ENCODE assay signal across 16 mouse cellular contexts in genomic region chr3:101350406-101350805, GRCm38 (mm10). TPM values are rescaled to one million over a fixed set of nuclear protein-coding genes. Genes with fewer than 3 reads are reported as not detected.
DNase-seq lines count a peak whose midpoint lies in the region; ATAC-seq lines count a peak whose summit lies in the region.
"Had no signal": no experiment of that assay in that cellular context is flagged by ENCODE, and none has a peak within 500 bp of the region (broad histone marks: within the 10 kb centered on the region; RNA-seq: fewer than 3 reads in every experiment).

No protein-coding gene starts in this region.

- no peaks in the 10 kb centered on the region for H3K27me3 ChIP-seq in hindbrain, embryonic 13.5 days
- no peaks in the 10 kb centered on the region for H3K27me3 ChIP-seq in hindbrain, embryonic 11.5 days (ENCODE audit: control insufficient read depth, insufficient read depth, low read length)
- H3K27me3 ChIP-seq in embryonic facial prominence, embryonic 15.5 days, result no peaks in the 10 kb centered on the region
- H3K27me3 ChIP-seq in limb, embryonic 12.5 days, result no peaks in the 10 kb centered on the region
- H3K27me3 ChIP-seq in neural tube, embryonic 14.5 days (ENCODE audit: control insufficient read depth, insufficient read depth, low read length), result no peaks in the 10 kb centered on the region

- DNase-seq in hindbrain, embryonic 11.5 days (ENCODE audit: low spot score), result no peak
- DNase-seq in B cell, adult 2 months, result no peak
- no peak for DNase-seq in frontal cortex, postnatal 25 days (ENCODE audit: low spot score in 2 of 2)
- DNase-seq: adrenal gland, postnatal 36 days; cerebellum, postnatal 36 days; heart, adult 18-20 months; heart, postnatal 10 days; kidney, postnatal 14 days; left cerebral cortex, postnatal 4 days; spleen, adult 18-20 months had no signal

- peak; percentile 47 for ATAC-seq in hindbrain, embryonic 13.5 days (ENCODE audit: low FRiP score)
- ATAC-seq in hindbrain, embryonic 11.5 days (ENCODE audit: low FRiP score), result no peak
- no peak for ATAC-seq in embryonic facial prominence, embryonic 15.5 days (ENCODE audit: insufficient number of reproducible peaks, low FRiP score, low TSS enrichment, low read depth)
- 0 out of 2 replicates have a peak, but pooled peaks have one; percentile 35 for ATAC-seq in limb, embryonic 12.5 days (ENCODE audit: insufficient number of reproducible peaks, insufficient read depth, low FRiP score, low TSS enrichment, low read depth)
- peak; percentile 29 for ATAC-seq in neural tube, embryonic 14.5 days (ENCODE audit: low read depth)
- ATAC-seq: intestine, embryonic 16.5 days had no signal

- no peak overlapping the region for H3K4me2 ChIP-seq in hindbrain, embryonic 13.5 days
- no peak overlapping the region for H3K4me2 ChIP-seq in hindbrain, embryonic 11.5 days (replicated peaks; ENCODE audit: low read depth, low read length)
- no peak overlapping the region for H3K4me2 ChIP-seq in embryonic facial prominence, embryonic 15.5 days (replicated peaks)
- H3K4me2 ChIP-seq in limb, embryonic 12.5 days, result peak overlapping the region; percentile 38
- no peak overlapping the region for H3K4me2 ChIP-seq in neural tube, embryonic 14.5 days (ENCODE audit: low read depth, low read length)

- H3K27ac ChIP-seq in hindbrain, embryonic 13.5 days, result peak overlapping the region; percentile 86
- no peak overlapping the region for H3K27ac ChIP-seq in hindbrain, embryonic 11.5 days (ENCODE audit: low read depth, low read length)
- peak overlapping the region; percentile 34; the same call in 1 of the 2 replicates for H3K27ac ChIP-seq in embryonic facial prominence, embryonic 15.5 days (replicated peaks)
- peak overlapping the region; percentile 76 for H3K27ac ChIP-seq in limb, embryonic 12.5 days
- peak overlapping the region; percentile 76 for H3K27ac ChIP-seq in neural tube, embryonic 14.5 days (ENCODE audit: low read depth, low read length)

- 0 out of 2 replicates have a peak, but pooled peaks cover 7% of the 10 kb centered on the region for H3K9me3 ChIP-seq in hindbrain, embryonic 13.5 days
- H3K9me3 ChIP-seq in hindbrain, embryonic 11.5 days (ENCODE audit: control insufficient read depth, low read length), result no peaks in the 10 kb centered on the region
- no peaks in the 10 kb centered on the region for H3K9me3 ChIP-seq in embryonic facial prominence, embryonic 15.5 days (replicated peaks)
- peaks cover 7% of the 10 kb centered on the region; the same call in 1 of the 2 replicates for H3K9me3 ChIP-seq in limb, embryonic 12.5 days
- no peaks in the 10 kb centered on the region for H3K9me3 ChIP-seq in neural tube, embryonic 14.5 days (ENCODE audit: control insufficient read depth, low read length)

- no peak overlapping the region for H3K4me3 ChIP-seq in hindbrain, embryonic 13.5 days
- H3K4me3 ChIP-seq in hindbrain, embryonic 11.5 days (ENCODE audit: low read depth, low read length), result no peak overlapping the region
- H3K4me3 ChIP-seq in embryonic facial prominence, embryonic 15.5 days (replicated peaks), result no peak overlapping the region
- H3K4me3 ChIP-seq in limb, embryonic 12.5 days (replicated peaks), result no peak overlapping the region
- H3K4me3 ChIP-seq in neural tube, embryonic 14.5 days (ENCODE audit: low read depth, low read length), result no peak overlapping the region

- H3K36me3 ChIP-seq in hindbrain, embryonic 13.5 days, result no peaks in the 10 kb centered on the region
- H3K36me3 ChIP-seq in hindbrain, embryonic 11.5 days (ENCODE audit: control insufficient read depth, insufficient read depth, low read length), result no peaks in the 10 kb centered on the region
- no peaks in the 10 kb centered on the region for H3K36me3 ChIP-seq in embryonic facial prominence, embryonic 15.5 days
- H3K36me3 ChIP-seq in limb, embryonic 12.5 days, result no peaks in the 10 kb centered on the region
- no peaks in the 10 kb centered on the region for H3K36me3 ChIP-seq in neural tube, embryonic 14.5 days (ENCODE audit: control insufficient read depth, insufficient read depth, low read length)
- H3K36me3 ChIP-seq: G1E had no signal

- peaks cover 37% of the 10 kb centered on the region for H3K4me1 ChIP-seq in hindbrain, embryonic 13.5 days (replicated peaks)
- H3K4me1 ChIP-seq in hindbrain, embryonic 11.5 days (replicated peaks; ENCODE audit: control insufficient read depth, insufficient read depth, low read length), result no peaks in the 10 kb centered on the region
- H3K4me1 ChIP-seq in embryonic facial prominence, embryonic 15.5 days, result peaks cover 41% of the 10 kb centered on the region
- peaks cover 49% of the 10 kb centered on the region for H3K4me1 ChIP-seq in limb, embryonic 12.5 days (replicated peaks)
- H3K4me1 ChIP-seq in neural tube, embryonic 14.5 days (ENCODE audit: control insufficient read depth, insufficient read depth, low read length), result peaks cover 22% of the 10 kb centered on the region; the same call in 1 of the 2 replicates

- 52% methylated on average over 4 of the region's 4 CpGs for WGBS in hindbrain, embryonic 13.5 days
- 71% methylated on average over 4 of the region's 4 CpGs for WGBS in hindbrain, embryonic 11.5 days
- 70% methylated on average over 4 of the region's 4 CpGs for WGBS in embryonic facial prominence, embryonic 15.5 days
- WGBS in limb, embryonic 12.5 days, result 29% methylated on average over 4 of the region's 4 CpGs
- 32% methylated on average over 4 of the region's 4 CpGs for WGBS in neural tube, embryonic 14.5 days

- H3K9ac ChIP-seq in hindbrain, embryonic 13.5 days, result no peak overlapping the region; the same call in 1 of the 2 replicates
- no peak overlapping the region for H3K9ac ChIP-seq in hindbrain, embryonic 11.5 days (ENCODE audit: low read depth, low read length)
- no peak overlapping the region for H3K9ac ChIP-seq in embryonic facial prominence, embryonic 15.5 days
- H3K9ac ChIP-seq in limb, embryonic 12.5 days (replicated peaks), result no peak overlapping the region
- H3K9ac ChIP-seq in neural tube, embryonic 14.5 days (replicated peaks; ENCODE audit: low read depth, low read length), result no peak overlapping the region

RNA-seq across cellular contexts. Expression of gene Igsf3, which starts 26.5 kb away (rescaled TPM):
- polyA plus RNA-seq in hindbrain, embryonic 13.5 days (2015; fragmentation: Nextera tagmentation; extraction: Ambion mirVana), result 81.4 and 87.9 TPM in 2 replicates
- polyA plus RNA-seq in hindbrain, embryonic 11.5 days (2014; fragmentation: Nextera tagmentation; extraction: Ambion mirVana), result 23.8 and 27.6 TPM in 2 replicates
- 76.1 and 77.2 TPM in 2 replicates for polyA plus RNA-seq in embryonic facial prominence, embryonic 15.5 days (2015; fragmentation: Nextera tagmentation; extraction: Ambion mirVana)
- polyA plus RNA-seq in limb, embryonic 12.5 days (2016; fragmentation: Nextera tagmentation; extraction: Ambion mirVana), result 95.2 and 104 TPM in 2 replicates
- polyA plus RNA-seq in neural tube, embryonic 14.5 days (2014; fragmentation: Nextera tagmentation; extraction: Ambion mirVana), result 58.8 and 66.4 TPM in 2 replicates

Comparison
In these comparisons a context has a peak if more than half of its experiments do, and no peak if none do; other contexts are left out.
1. ATAC-seq: peak in hindbrain, embryonic 13.5 days (single experiment), limb, embryonic 12.5 days (single experiment) and neural tube, embryonic 14.5 days (single experiment); none in hindbrain, embryonic 11.5 days (single experiment) and embryonic facial prominence, embryonic 15.5 days (single experiment).